Mouse (Mus musculus): ENCODE measurements around the gene Tada2a. TPM values are rescaled to one million over a fixed set of nuclear protein-coding genes. Genes with fewer than 3 reads are reported as not detected.

The Tada2a gene
- total and polyA plus RNA-seq, 2 experiments from 2014 or later, result 24.8 to 30.1 TPM

DNA sequence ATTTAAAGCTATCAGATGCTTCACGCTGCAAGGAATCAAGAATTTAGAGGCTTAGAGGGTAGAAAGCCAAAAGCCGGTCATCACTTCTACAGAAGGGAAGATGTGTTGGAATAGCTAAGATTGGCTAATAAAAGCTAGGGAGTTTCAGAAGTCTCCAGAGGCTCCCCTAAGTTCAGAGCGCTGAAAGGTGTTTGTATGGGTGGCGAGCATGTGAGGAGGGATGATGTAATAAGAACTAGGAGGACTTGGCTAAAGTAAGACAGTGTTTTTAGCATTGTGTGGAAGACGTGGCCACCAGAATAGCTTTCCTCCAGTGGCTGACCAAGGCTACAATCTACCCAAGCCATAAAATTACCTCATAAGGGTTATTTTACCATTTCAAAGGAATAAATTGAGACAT lies 15.8 kb downstream of the Tada2a start:
- no peak for DNase-seq
- TF ChIP-seq CTCF (IDR thresholded peaks at IDR 0.05; ENCODE audit: low read depth), result no peak
- H3K36me3 ChIP-seq (ENCODE audit: insufficient read depth), result peaks cover 47% of the 10 kb centered on the region
- no peaks in the 10 kb centered on the region for H3K27me3 ChIP-seq (ENCODE audit: insufficient read depth, low read length)
- H3K4me1 ChIP-seq (ENCODE audit: insufficient read depth), result no peaks in the 10 kb centered on the region
- no peak overlapping the region for H3K4me3 ChIP-seq (ENCODE audit: low read depth, low read length)
- WGBS, result 89% methylated on average over 5 of the region's 5 CpGs
- no peak overlapping the region for H3K4me2 ChIP-seq (ENCODE audit: low read depth)
- no peak overlapping the region for H3K9ac ChIP-seq
- H3K27ac ChIP-seq (ENCODE audit: low read depth, low read length), result no peak overlapping the region
- H3K9me3 ChIP-seq (ENCODE audit: low read length), result no peaks in the 10 kb centered on the region
- no peak for ATAC-seq

- DNase-seq (no peak), ATAC-seq (no peak)
- WGBS, result 59% methylated on average over 2 of the region's 2 CpGs
- TF ChIP-seq CTCF (IDR thresholded peaks at IDR 0.05; ENCODE audit: low read depth), result no peak
- Histone ChIP-seq H3K36me3 (ENCODE audit: insufficient read depth) (peaks cover 72% of the 10 kb centered on the region), H3K4me3 (ENCODE audit: low read depth, low read length) (no peak overlapping the region), H3K4me2 (ENCODE audit: low read depth) (no peak overlapping the region), H3K27me3 (ENCODE audit: insufficient read depth, low read length) (no peaks in the 10 kb centered on the region), H3K27ac (ENCODE audit: low read depth, low read length) (no peak overlapping the region), H3K9me3 (ENCODE audit: low read length) (no peaks in the 10 kb centered on the region), H3K9ac (no peak overlapping the region), H3K4me1 (ENCODE audit: insufficient read depth) (no peaks in the 10 kb centered on the region)
Measured at GRCm38 (mm10) chr11:84107137-84107536, 22.3 kb downstream of the Tada2a start.

- no peak overlapping the region for H3K27ac ChIP-seq (ENCODE audit: low read depth, low read length)
- H3K36me3 ChIP-seq (ENCODE audit: insufficient read depth), result peaks cover 68% of the 10 kb centered on the region
- 95% methylated on average over 6 of the region's 6 CpGs for WGBS
- TF ChIP-seq CTCF (IDR thresholded peaks at IDR 0.05; ENCODE audit: low read depth), result no peak
- H3K4me2 ChIP-seq (ENCODE audit: low read depth), result no peak overlapping the region
- H3K27me3 ChIP-seq (ENCODE audit: insufficient read depth, low read length), result no peaks in the 10 kb centered on the region
- H3K9ac ChIP-seq, result no peak overlapping the region
- H3K9me3 ChIP-seq (ENCODE audit: low read length), result no peaks in the 10 kb centered on the region
- no peak for ATAC-seq
- H3K4me3 ChIP-seq (ENCODE audit: low read depth, low read length), result no peak overlapping the region
- DNase-seq, result no peak
- no peaks in the 10 kb centered on the region for H3K4me1 ChIP-seq (ENCODE audit: insufficient read depth)
Measured at GRCm38 (mm10) chr11:84104036-84104435, 25.4 kb downstream of the Tada2a start.

- TF ChIP-seq CTCF (IDR thresholded peaks at IDR 0.05; ENCODE audit: low read depth), result no peak
- Histone ChIP-seq H3K4me3 (ENCODE audit: low read depth, low read length) (no peak overlapping the region), H3K4me2 (ENCODE audit: low read depth) (no peak overlapping the region), H3K9ac (no peak overlapping the region), H3K36me3 (ENCODE audit: insufficient read depth) (peaks cover 51% of the 10 kb centered on the region), H3K4me1 (ENCODE audit: insufficient read depth) (no peaks in the 10 kb centered on the region), H3K27ac (ENCODE audit: low read depth, low read length) (no peak overlapping the region), H3K9me3 (ENCODE audit: low read length) (no peaks in the 10 kb centered on the region), H3K27me3 (ENCODE audit: insufficient read depth, low read length) (no peaks in the 10 kb centered on the region)
- ATAC-seq (no peak), DNase-seq (no peak)
Measured at GRCm38 (mm10) chr11:84101182-84101581, 28.2 kb downstream of the Tada2a start.

- Histone ChIP-seq H3K4me3 (ENCODE audit: low read depth, low read length) (no peak overlapping the region), H3K27me3 (ENCODE audit: insufficient read depth, low read length) (no peaks in the 10 kb centered on the region), H3K27ac (ENCODE audit: low read depth, low read length) (peak overlapping the region; percentile 47; the same call in 1 of the 2 replicates), H3K9me3 (ENCODE audit: low read length) (no peaks in the 10 kb centered on the region), H3K4me2 (ENCODE audit: low read depth) (no peak overlapping the region), H3K9ac (no peak overlapping the region), H3K36me3 (ENCODE audit: insufficient read depth) (peaks cover 28% of the 10 kb centered on the region), H3K4me1 (ENCODE audit: insufficient read depth) (no peaks in the 10 kb centered on the region)
- ATAC-seq (no peak), DNase-seq (peak; percentile 12)
- 53% methylated on average over 5 of the region's 5 CpGs for WGBS
- TF ChIP-seq CTCF (IDR thresholded peaks at IDR 0.05; ENCODE audit: low read depth), result no peak
Measured at GRCm38 (mm10) chr11:84097251-84097998, 32.0 kb downstream of the Tada2a start.

DNA sequence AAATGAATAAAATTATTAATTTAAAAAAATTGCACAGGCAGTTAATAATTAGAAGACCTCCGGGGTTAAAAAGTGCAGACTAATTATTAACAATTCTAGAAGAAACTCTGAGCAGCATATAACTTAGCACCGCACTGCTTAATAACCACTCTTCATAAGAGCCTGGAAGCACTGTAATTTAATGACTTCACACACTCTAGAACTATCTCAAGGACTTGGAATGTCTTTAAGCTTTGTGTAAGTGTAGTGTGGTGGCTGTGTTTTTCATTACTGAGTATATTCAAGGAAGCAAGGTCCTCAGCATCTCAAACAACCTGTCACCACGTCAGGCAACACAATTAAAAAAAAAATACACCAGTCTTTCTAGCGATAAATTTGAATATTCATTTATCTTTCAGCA lies 34.3 kb downstream of the Tada2a start:
- no peaks in the 10 kb centered on the region for H3K9me3 ChIP-seq (ENCODE audit: low read length)
- ATAC-seq (no peak), DNase-seq (no peak)
- H3K4me1 ChIP-seq (ENCODE audit: insufficient read depth), result no peaks in the 10 kb centered on the region
- H3K27me3 ChIP-seq (ENCODE audit: insufficient read depth, low read length), result no peaks in the 10 kb centered on the region
- no peak overlapping the region for H3K27ac ChIP-seq (ENCODE audit: low read depth, low read length)
- H3K4me3 ChIP-seq (ENCODE audit: low read depth, low read length), result no peak overlapping the region
- H3K36me3 ChIP-seq (ENCODE audit: insufficient read depth), result peaks cover 19% of the 10 kb centered on the region
- WGBS, result 58% methylated on average over 4 of the region's 4 CpGs
- no peak overlapping the region for H3K9ac ChIP-seq
- no peak for TF ChIP-seq CTCF (IDR thresholded peaks at IDR 0.05; ENCODE audit: low read depth)
- H3K4me2 ChIP-seq (ENCODE audit: low read depth), result no peak overlapping the region

- ATAC-seq, result no peak
- Histone ChIP-seq H3K27ac (ENCODE audit: low read depth, low read length) (no peak overlapping the region), H3K4me3 (ENCODE audit: low read depth, low read length) (no peak overlapping the region), H3K36me3 (ENCODE audit: insufficient read depth) (peaks cover 31% of the 10 kb centered on the region), H3K4me1 (ENCODE audit: insufficient read depth) (no peaks in the 10 kb centered on the region), H3K27me3 (ENCODE audit: insufficient read depth, low read length) (no peaks in the 10 kb centered on the region), H3K9me3 (ENCODE audit: low read length) (no peaks in the 10 kb centered on the region), H3K9ac (no peak overlapping the region), H3K4me2 (ENCODE audit: low read depth) (no peak overlapping the region)
- no peak for DNase-seq
- no peak for TF ChIP-seq CTCF (IDR thresholded peaks at IDR 0.05; ENCODE audit: low read depth)
- WGBS, result 88% methylated on average over 8 of the region's 8 CpGs
Measured at GRCm38 (mm10) chr11:84090572-84090971, 38.8 kb downstream of the Tada2a start.

Measured in forebrain, postnatal 0 days (tissue).